Mouse (Mus musculus): ENCODE data around the gene Cntnap2. TPM values are rescaled to one million over a fixed set of nuclear protein-coding genes. Genes with fewer than 3 reads are reported as not detected.
"Not testable (repeated sequence)": the region's sequence is repeated elsewhere in the genome, so short reads cannot be mapped to it uniquely, and the experiment has no call there.

Cntnap2 gene
- polyA plus RNA-seq, 1 experiment from 2014 or later = 24.7 TPM

DNA sequence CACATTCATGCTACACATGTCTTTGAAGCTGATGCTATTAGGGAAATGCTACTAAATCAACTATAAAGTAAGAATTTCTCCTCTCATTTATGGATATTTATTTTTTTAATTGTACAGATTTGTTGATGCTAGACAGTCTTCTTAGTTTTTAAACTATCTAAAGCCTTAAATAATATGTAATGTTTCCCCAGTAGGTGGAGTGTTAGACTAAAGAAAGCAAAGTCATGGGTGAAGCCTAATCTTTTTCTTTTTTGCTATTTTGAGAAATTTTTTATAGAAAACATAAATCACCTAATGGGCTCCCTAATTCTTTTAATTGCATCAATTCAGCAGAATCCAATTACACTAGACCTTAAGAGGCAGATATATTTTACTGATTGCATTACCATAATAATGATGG, 2124.7 kb downstream of the Cntnap2 start:
- DNase-seq (ENCODE audit: low spot score, missing footprints) = not testable (repeated sequence)

DNA sequence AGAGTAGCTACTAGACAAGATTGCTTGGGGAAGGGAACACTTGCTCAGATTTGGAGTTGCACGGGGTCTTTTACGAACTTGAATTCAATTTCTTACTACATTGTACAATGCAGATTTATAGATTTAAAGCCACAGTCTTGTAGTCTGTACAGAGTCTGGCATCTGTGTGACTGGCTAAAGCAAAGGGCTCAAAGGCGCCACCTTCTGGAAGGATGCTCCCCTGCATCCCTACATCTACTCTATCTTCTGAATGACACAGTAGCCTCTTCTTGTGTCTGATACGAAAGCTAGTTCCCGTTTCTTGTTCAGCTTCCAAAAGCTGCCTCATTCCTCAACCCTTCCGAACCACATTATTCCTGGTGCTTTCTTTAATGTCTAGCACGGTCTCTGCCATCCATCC, 2129.0 kb downstream of the Cntnap2 start:
- DNase-seq (ENCODE audit: low spot score, missing footprints) (no peak), ATAC-seq (ENCODE audit: low FRiP score) (no peak)
- no peaks in the 10 kb centered on the region for H3K27me3 ChIP-seq (ENCODE audit: control insufficient read depth, insufficient read depth, low read length)
- WGBS = 64% methylated on average over 7 of the region's 7 CpGs
- no peak overlapping the region for H3K4me2 ChIP-seq
- no peak overlapping the region for H3K4me3 ChIP-seq (ENCODE audit: low read depth, low read length)
- H3K9ac ChIP-seq (ENCODE audit: low read length) = no peak overlapping the region
- H3K4me1 ChIP-seq (ENCODE audit: control insufficient read depth, insufficient read depth, low read length) = no peaks in the 10 kb centered on the region
- H3K9me3 ChIP-seq (ENCODE audit: control insufficient read depth, low read length) = no peaks in the 10 kb centered on the region
- H3K27ac ChIP-seq (ENCODE audit: low read depth, low read length) = no peak overlapping the region
- H3K36me3 ChIP-seq (ENCODE audit: control insufficient read depth, insufficient read depth, low read length) = no peaks in the 10 kb centered on the region

More for the DNA sequence above, 2124.7 kb downstream of the Cntnap2 start:
- not testable (repeated sequence) for H3K4me3 ChIP-seq (ENCODE audit: low read depth, low read length); H3K4me2 ChIP-seq; H3K9ac ChIP-seq (ENCODE audit: low read length); ATAC-seq (ENCODE audit: low FRiP score); H3K27me3 ChIP-seq (ENCODE audit: control insufficient read depth, insufficient read depth, low read length); H3K27ac ChIP-seq (ENCODE audit: low read depth, low read length); H3K36me3 ChIP-seq (ENCODE audit: control insufficient read depth, insufficient read depth, low read length); H3K9me3 ChIP-seq (ENCODE audit: control insufficient read depth, low read length); H3K4me1 ChIP-seq (ENCODE audit: control insufficient read depth, insufficient read depth, low read length)

DNA sequence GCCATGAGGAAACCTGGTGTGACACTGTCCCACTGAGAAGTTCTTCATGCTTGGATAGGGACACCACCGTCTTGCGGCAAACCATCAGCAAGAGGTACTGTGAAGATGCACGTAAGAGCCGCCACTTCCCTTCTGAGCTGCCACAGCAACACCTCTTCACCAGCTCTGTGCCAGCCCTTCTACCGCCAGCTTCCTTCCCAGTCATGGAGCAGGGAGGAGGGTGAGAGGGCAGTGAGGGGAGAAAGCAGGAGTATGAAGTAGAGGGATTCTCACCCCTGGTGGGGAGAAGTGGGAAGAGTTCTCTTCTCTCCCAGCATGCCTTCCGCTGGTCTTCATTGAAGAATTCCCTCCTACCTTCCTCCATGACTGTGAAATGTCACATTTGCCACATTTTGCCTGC, 2129.4 kb downstream of the Cntnap2 start:
- not testable (repeated sequence) for DNase-seq (ENCODE audit: low spot score, missing footprints)

DNA sequence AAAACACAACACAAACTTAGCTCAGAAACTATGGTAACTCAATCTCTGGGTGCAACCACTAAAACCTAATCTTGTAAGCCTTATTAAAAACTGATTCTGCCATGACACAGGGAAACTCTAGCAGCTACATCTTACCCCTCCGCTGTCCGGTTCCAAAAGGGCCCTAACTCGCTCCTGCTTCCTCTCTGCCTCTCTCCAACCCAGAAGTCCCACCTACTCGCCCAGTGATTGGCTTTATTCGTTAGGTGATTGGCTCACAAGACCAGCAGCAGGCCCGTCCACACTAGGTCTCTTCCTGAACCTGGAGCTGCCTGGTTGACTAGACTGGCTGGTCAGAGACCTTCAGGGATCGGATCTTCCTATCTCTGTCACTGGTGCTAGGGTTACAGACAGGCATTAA, 2131.1 kb downstream of the Cntnap2 start:
- ATAC-seq (ENCODE audit: low FRiP score) = no peak
- 78% methylated on average over 7 of the region's 7 CpGs for WGBS
- H3K9me3 ChIP-seq (ENCODE audit: control insufficient read depth, low read length) = no peaks in the 10 kb centered on the region
- H3K27ac ChIP-seq (ENCODE audit: low read depth, low read length) = no peak overlapping the region
- no peak overlapping the region for H3K9ac ChIP-seq (ENCODE audit: low read length)
- no peaks in the 10 kb centered on the region for H3K4me1 ChIP-seq (ENCODE audit: control insufficient read depth, insufficient read depth, low read length)
- H3K4me2 ChIP-seq = no peak overlapping the region
- no peak overlapping the region for H3K4me3 ChIP-seq (ENCODE audit: low read depth, low read length)
- DNase-seq (ENCODE audit: low spot score, missing footprints) = no peak
- H3K27me3 ChIP-seq (ENCODE audit: control insufficient read depth, insufficient read depth, low read length) = no peaks in the 10 kb centered on the region; the same call in 1 of the 2 replicates
- H3K36me3 ChIP-seq (ENCODE audit: control insufficient read depth, insufficient read depth, low read length) = no peaks in the 10 kb centered on the region

More for the DNA sequence above, 2129.4 kb downstream of the Cntnap2 start:
- WGBS = 90% methylated on average over 6 of the region's 6 CpGs
- H3K9ac ChIP-seq (ENCODE audit: low read length); H3K36me3 ChIP-seq (ENCODE audit: control insufficient read depth, insufficient read depth, low read length); H3K4me2 ChIP-seq; H3K9me3 ChIP-seq (ENCODE audit: control insufficient read depth, low read length); H3K27me3 ChIP-seq (ENCODE audit: control insufficient read depth, insufficient read depth, low read length); H3K4me3 ChIP-seq (ENCODE audit: low read depth, low read length); H3K27ac ChIP-seq (ENCODE audit: low read depth, low read length); H3K4me1 ChIP-seq (ENCODE audit: control insufficient read depth, insufficient read depth, low read length); ATAC-seq (ENCODE audit: low FRiP score): not testable (repeated sequence)

DNA sequence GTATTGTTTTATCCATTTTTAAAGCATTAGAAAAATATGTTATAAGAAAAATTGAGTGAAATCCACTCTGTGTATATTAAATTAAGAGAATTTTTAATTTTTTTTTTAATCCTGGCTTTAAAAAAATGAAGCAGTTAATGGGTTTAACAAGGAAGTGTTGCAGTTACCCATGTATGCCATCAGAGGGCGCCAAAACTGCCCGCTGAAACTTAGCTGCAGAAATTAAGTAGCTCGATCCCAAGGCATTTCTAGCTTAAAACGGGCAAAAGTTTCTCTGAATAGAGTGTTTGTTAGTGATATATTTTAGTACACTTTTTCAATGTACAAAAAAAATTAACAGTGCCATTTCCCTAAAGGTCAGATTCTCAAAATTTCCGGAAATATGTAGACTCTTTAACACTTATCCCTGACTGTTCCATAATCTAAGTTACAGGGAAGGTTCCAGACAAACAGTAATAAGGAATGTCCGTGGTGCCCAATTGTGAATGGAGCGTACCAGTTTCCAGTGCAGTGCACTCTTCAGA, 2132.2 kb downstream of the Cntnap2 start:
- Histone ChIP-seq H3K4me1 (ENCODE audit: control insufficient read depth, insufficient read depth, low read length) (no peaks in the 10 kb centered on the region), H3K27ac (ENCODE audit: low read depth, low read length) (no peak overlapping the region), H3K4me2 (no peak overlapping the region), H3K27me3 (ENCODE audit: control insufficient read depth, insufficient read depth, low read length) (no peaks in the 10 kb centered on the region; the same call in 1 of the 2 replicates), H3K36me3 (ENCODE audit: control insufficient read depth, insufficient read depth, low read length) (no peaks in the 10 kb centered on the region), H3K4me3 (ENCODE audit: low read depth, low read length) (no peak overlapping the region), H3K9me3 (ENCODE audit: control insufficient read depth, low read length) (no peaks in the 10 kb centered on the region), H3K9ac (ENCODE audit: low read length) (no peak overlapping the region)
- peak; percentile 93 for DNase-seq (ENCODE audit: low spot score, missing footprints)
- no peak for ATAC-seq (ENCODE audit: low FRiP score)
- WGBS = 27% methylated on average over 7 of the region's 7 CpGs

DNA sequence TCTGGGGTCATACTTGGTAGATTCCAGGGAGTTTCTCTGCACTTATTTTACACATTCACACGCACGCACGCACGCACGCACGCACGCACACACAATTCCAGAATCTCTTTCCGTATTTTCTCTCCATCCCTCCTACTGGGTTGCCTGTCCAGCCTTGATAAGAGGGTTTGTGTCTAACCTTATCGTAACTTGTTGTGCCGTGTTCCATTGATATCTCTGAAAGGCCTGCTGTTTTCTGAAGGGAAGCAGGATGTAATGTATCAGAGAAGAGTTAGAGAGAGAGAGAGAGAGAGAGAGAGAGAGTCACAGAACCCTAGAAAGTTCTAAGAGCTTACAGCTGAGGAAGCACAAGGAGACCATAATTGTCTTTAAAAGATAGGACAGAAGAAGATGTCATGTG, 2132.8 kb downstream of the Cntnap2 start:
- H3K4me2 ChIP-seq = no peak overlapping the region
- no peak overlapping the region for H3K9ac ChIP-seq (ENCODE audit: low read length)
- DNase-seq (ENCODE audit: low spot score, missing footprints) (no peak), ATAC-seq (ENCODE audit: low FRiP score) (no peak)
- no peak overlapping the region for H3K27ac ChIP-seq (ENCODE audit: low read depth, low read length)
- H3K9me3 ChIP-seq (ENCODE audit: control insufficient read depth, low read length) = no peaks in the 10 kb centered on the region
- H3K4me1 ChIP-seq (ENCODE audit: control insufficient read depth, insufficient read depth, low read length) = no peaks in the 10 kb centered on the region
- no peaks in the 10 kb centered on the region; the same call in 1 of the 2 replicates for H3K27me3 ChIP-seq (ENCODE audit: control insufficient read depth, insufficient read depth, low read length)
- no peak overlapping the region for H3K4me3 ChIP-seq (ENCODE audit: low read depth, low read length)
- no peaks in the 10 kb centered on the region for H3K36me3 ChIP-seq (ENCODE audit: control insufficient read depth, insufficient read depth, low read length)
- WGBS = 80% methylated on average over 10 of the region's 10 CpGs

DNA sequence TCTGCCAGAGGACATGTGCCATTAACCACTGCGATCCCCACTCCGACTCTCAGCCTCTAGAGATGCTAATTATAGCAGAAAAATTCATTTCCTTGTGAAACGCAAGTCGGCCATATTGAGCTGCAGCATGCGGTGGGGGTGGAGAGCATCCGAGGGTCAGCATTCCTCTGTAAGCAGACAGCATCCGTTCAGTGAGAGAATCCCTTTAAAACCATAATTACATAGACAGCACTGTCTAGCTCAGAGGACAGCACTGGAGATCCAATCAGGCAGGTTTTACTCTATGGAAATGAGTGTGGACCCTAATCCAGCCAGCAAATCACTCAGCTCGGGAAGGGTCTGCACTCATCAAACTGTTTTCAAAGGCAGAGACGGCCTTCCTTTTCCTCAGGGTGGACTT, 2133.3 kb downstream of the Cntnap2 start:
- WGBS = 78% methylated on average over 9 of the region's 9 CpGs
- no peaks in the 10 kb centered on the region; the same call in 1 of the 2 replicates for H3K27me3 ChIP-seq (ENCODE audit: control insufficient read depth, insufficient read depth, low read length)
- no peak overlapping the region for H3K4me2 ChIP-seq
- H3K9me3 ChIP-seq (ENCODE audit: control insufficient read depth, low read length) = no peaks in the 10 kb centered on the region
- no peak overlapping the region for H3K4me3 ChIP-seq (ENCODE audit: low read depth, low read length)
- H3K4me1 ChIP-seq (ENCODE audit: control insufficient read depth, insufficient read depth, low read length) = no peaks in the 10 kb centered on the region
- no peaks in the 10 kb centered on the region for H3K36me3 ChIP-seq (ENCODE audit: control insufficient read depth, insufficient read depth, low read length)
- DNase-seq (ENCODE audit: low spot score, missing footprints) (no peak), ATAC-seq (ENCODE audit: low FRiP score) (no peak)
- H3K9ac ChIP-seq (ENCODE audit: low read length) = no peak overlapping the region
- H3K27ac ChIP-seq (ENCODE audit: low read depth, low read length) = no peak overlapping the region

DNA sequence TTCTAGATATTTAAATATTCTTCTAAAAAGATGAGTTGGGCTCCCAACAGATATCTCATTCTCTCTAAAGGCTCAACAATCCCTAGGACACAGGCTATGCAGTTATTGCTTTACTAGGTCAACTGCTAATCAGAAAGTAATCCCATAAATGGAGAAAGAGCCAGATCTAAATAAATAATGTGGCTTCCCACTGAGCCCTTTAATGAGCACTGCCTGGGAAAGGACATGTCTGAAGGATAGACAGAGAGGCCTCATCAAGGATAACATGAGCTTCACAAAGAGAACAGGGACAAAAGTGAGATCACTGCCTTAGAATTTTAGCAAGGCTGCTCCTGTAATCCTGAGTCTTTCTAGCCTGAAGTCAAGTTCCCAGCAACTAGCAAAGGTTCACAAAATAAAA, 2138.4 kb downstream of the Cntnap2 start:
- no peak for ATAC-seq (ENCODE audit: low FRiP score)
- H3K4me2 ChIP-seq = no peak overlapping the region
- no peaks in the 10 kb centered on the region for H3K9me3 ChIP-seq (ENCODE audit: control insufficient read depth, low read length)
- no peak for DNase-seq (ENCODE audit: low spot score, missing footprints)
- no peaks in the 10 kb centered on the region for H3K4me1 ChIP-seq (ENCODE audit: control insufficient read depth, insufficient read depth, low read length)
- H3K9ac ChIP-seq (ENCODE audit: low read length) = no peak overlapping the region
- H3K27ac ChIP-seq (ENCODE audit: low read depth, low read length) = no peak overlapping the region
- no peaks in the 10 kb centered on the region for H3K36me3 ChIP-seq (ENCODE audit: control insufficient read depth, insufficient read depth, low read length)
- H3K27me3 ChIP-seq (ENCODE audit: control insufficient read depth, insufficient read depth, low read length) = no peaks in the 10 kb centered on the region; the same call in 1 of the 2 replicates
- H3K4me3 ChIP-seq (ENCODE audit: low read depth, low read length) = no peak overlapping the region

DNA sequence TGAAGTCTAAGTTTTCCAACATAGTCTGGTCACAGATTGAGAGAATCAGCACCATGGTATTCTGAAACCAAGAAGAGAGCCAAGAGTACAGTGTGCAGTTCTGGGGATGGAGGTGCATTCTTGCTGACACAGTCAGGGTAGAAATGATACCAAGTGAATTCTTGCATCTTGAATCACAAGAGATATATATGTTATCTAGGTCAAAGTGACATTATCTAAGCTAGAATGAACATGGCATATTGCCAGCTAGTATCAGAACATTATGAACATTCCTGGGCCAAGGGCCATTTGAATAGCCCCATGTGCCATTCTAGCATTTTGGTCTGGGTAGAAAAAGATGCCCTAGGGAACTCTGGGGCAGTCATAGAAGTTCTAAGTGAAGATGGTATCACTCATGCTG, 2141.5 kb downstream of the Cntnap2 start:
- H3K9me3 ChIP-seq (ENCODE audit: control insufficient read depth, low read length) = no peaks in the 10 kb centered on the region
- DNase-seq (ENCODE audit: low spot score, missing footprints) (no peak), ATAC-seq (ENCODE audit: low FRiP score) (no peak)
- no peak overlapping the region for H3K4me3 ChIP-seq (ENCODE audit: low read depth, low read length)
- H3K27ac ChIP-seq (ENCODE audit: low read depth, low read length) = no peak overlapping the region
- H3K27me3 ChIP-seq (ENCODE audit: control insufficient read depth, insufficient read depth, low read length) = no peaks in the 10 kb centered on the region
- H3K4me1 ChIP-seq (ENCODE audit: control insufficient read depth, insufficient read depth, low read length) = no peaks in the 10 kb centered on the region
- H3K9ac ChIP-seq (ENCODE audit: low read length) = no peak overlapping the region
- no peak overlapping the region for H3K4me2 ChIP-seq
- H3K36me3 ChIP-seq (ENCODE audit: control insufficient read depth, insufficient read depth, low read length) = no peaks in the 10 kb centered on the region

DNA sequence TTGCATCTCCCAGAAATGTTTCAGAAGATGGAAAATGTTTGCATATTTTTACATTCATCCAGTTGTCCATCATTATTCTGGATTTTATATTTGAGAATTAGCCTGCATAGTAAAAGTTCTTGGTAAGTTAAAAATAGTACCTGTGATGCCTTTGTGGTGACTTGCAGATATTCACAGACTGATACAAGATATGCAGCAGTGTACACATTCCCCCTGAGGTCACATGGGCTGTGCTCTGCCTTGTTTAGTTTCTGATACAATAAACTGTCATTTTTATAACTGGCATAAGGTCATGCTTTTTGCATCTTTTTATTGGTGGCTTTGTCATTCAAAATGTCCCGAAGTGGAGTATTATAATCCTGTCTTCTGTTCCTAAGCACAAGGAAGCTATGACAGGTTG, 2148.9 kb downstream of the Cntnap2 start:
- H3K27ac ChIP-seq (ENCODE audit: low read depth, low read length) = no peak overlapping the region
- no peaks in the 10 kb centered on the region for H3K4me1 ChIP-seq (ENCODE audit: control insufficient read depth, insufficient read depth, low read length)
- no peak for ATAC-seq (ENCODE audit: low FRiP score)

More for the DNA sequence above, 2148.9 kb downstream of the Cntnap2 start:
- Histone ChIP-seq H3K9ac (ENCODE audit: low read length) (no peak overlapping the region), H3K4me2 (no peak overlapping the region), H3K9me3 (ENCODE audit: control insufficient read depth, low read length) (no peaks in the 10 kb centered on the region), H3K27me3 (ENCODE audit: control insufficient read depth, insufficient read depth, low read length) (no peaks in the 10 kb centered on the region), H3K4me3 (ENCODE audit: low read depth, low read length) (no peak overlapping the region), H3K36me3 (ENCODE audit: control insufficient read depth, insufficient read depth, low read length) (no peaks in the 10 kb centered on the region)
- WGBS = 80% methylated on average over 1 of the region's 1 CpGs
- no peak for DNase-seq (ENCODE audit: low spot score, missing footprints)

All from midbrain, embryonic 11.5 days (tissue).